Mouse (Mus musculus) heart, adult 2 months (tissue): Measurements from ENCODE around the gene Patz1. TPM values are rescaled to one million over a fixed set of nuclear protein-coding genes. Genes with fewer than 3 reads are reported as not detected.

Experiments
- DNase-seq, 2 experiments: peaks; one replicate each; pipeline ENCODE4 v3.0.0; 2021
- H3K27ac ChIP-seq: fragments of 200-600 bp; 2 replicates; pipeline ENCODE4 v1.8.1; 2022
- H3K27me3 ChIP-seq: fragments of 200-500 bp; 2 replicates; pipeline ENCODE4 v1.6.1; 2012; ENCODE audit warnings: mild to moderate bottlenecking, low read length, inconsistent platforms, mixed read lengths; ENCODE audit not compliant: control insufficient read depth, insufficient read depth
- H3K36me3 ChIP-seq: fragments of 200-500 bp; 2 replicates; pipeline ENCODE4 v1.6.1; 2012; ENCODE audit warnings: low read length, inconsistent platforms; ENCODE audit not compliant: control insufficient read depth, insufficient read depth
- H3K4me1 ChIP-seq: fragments of 200-500 bp; 2 replicates; pipeline ENCODE4 v1.6.1; 2011; ENCODE audit warnings: low read length; ENCODE audit not compliant: control insufficient read depth, insufficient read depth
- H3K4me3 ChIP-seq: fragments of 200-600 bp; 2 replicates; pipeline ENCODE4 v1.8.1; 2022
- H3K79me2 ChIP-seq: fragments of 200-500 bp; replicated peaks from 2 replicates; pipeline ENCODE4 v1.6.1; 2012; ENCODE audit warnings: mild to moderate bottlenecking, inconsistent platforms, low read length, moderate library complexity, mixed read lengths; ENCODE audit not compliant: control insufficient read depth, insufficient read depth
- H3K9ac ChIP-seq: fragments of 200-500 bp; 2 replicates; pipeline ENCODE4 v1.6.1; 2012; ENCODE audit warnings: low read depth, mild to moderate bottlenecking, control low read depth, inconsistent platforms, low read length, mixed read lengths
- CTCF ChIP-seq: fragments of 200-600 bp; IDR thresholded peaks from 2 replicates; pipeline ENCODE4 v1.8.1; 2022; ENCODE audit warnings: antibody characterized with exemption, mild to moderate bottlenecking, moderate library complexity
- EP300 ChIP-seq: fragments of 200-500 bp; IDR thresholded peaks from 2 replicates; pipeline ENCODE4 v1.6.1; 2011; ENCODE audit warnings: low read depth, low read length, control low read depth; ENCODE audit not compliant: insufficient read depth
- POLR2A ChIP-seq: fragments of 200-500 bp; IDR thresholded peaks from 2 replicates; pipeline ENCODE4 v1.6.1; 2011; ENCODE audit warnings: mild to moderate bottlenecking, low read depth, low read length, control low read depth; ENCODE audit not compliant: insufficient read depth
- WGBS: fragments of 180-500 bp; shearing (Covaris S2); methylation state at CpG from one replicate; pipeline ENCODE4 v1.1.7; 2018; 5-methylcytosine and 5-hydroxymethylcytosine counted together
- intact Hi-C: fragments of 180-260 bp; cut with DNase I; formaldehyde crosslinking; loops from one replicate; pipeline ENCODE4 v1.15.1; 2025
- polyA plus RNA-seq: library from polyadenylated mRNA; depleted of rRNA; stranded (reverse); fragments of >200 nt; gene quantifications from 2 replicates; pipeline ENCODE4 v1.2.3, GENCODE M21; 2012
- total RNA-seq, 2 experiments: library from RNA; stranded (reverse); gene quantifications; 2 replicates each; pipeline ENCODE4 v1.2.3; 2021

The Patz1 gene
- total and polyA plus RNA-seq, 3 experiments = 16.3 to 30.8 (median 19.4) TPM

DNA sequence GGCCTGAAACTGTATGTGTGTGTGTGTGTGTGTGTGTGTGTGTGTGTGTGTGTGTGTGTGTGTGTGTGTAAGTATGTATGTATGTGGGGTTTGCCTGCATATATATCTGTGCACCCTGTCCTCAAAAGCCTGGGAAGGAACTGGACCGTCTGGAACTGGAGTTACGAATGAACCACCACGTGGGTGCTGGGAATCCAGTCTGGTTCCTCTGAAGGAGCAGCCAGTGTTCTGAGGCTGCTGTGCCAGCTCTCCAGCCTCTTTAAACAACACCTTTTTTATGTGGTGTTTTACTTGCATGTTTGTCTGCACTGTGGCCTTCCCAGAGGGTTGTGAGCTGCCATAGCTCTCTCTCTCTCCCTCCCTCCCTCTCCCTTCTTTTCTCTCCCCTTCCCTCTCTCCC lies 47.9 kb downstream of the Patz1 start:
- Histone ChIP-seq H3K27me3 (no peaks in the 10 kb centered on the region), H3K27ac (peak overlapping the region; percentile 36), H3K79me2 (no peaks in the 10 kb centered on the region), H3K4me1 (peaks cover 41% of the 10 kb centered on the region), H3K4me3 (no peak overlapping the region), H3K9ac (no peak overlapping the region), H3K36me3 (peaks cover 32% of the 10 kb centered on the region)
- 63% methylated on average over 3 of the region's 3 CpGs for WGBS
- intact Hi-C loops = no loop called here
- no peak for DNase-seq
- TF ChIP-seq POLR2A (no peak), EP300 (no peak), CTCF (no peak)

DNA sequence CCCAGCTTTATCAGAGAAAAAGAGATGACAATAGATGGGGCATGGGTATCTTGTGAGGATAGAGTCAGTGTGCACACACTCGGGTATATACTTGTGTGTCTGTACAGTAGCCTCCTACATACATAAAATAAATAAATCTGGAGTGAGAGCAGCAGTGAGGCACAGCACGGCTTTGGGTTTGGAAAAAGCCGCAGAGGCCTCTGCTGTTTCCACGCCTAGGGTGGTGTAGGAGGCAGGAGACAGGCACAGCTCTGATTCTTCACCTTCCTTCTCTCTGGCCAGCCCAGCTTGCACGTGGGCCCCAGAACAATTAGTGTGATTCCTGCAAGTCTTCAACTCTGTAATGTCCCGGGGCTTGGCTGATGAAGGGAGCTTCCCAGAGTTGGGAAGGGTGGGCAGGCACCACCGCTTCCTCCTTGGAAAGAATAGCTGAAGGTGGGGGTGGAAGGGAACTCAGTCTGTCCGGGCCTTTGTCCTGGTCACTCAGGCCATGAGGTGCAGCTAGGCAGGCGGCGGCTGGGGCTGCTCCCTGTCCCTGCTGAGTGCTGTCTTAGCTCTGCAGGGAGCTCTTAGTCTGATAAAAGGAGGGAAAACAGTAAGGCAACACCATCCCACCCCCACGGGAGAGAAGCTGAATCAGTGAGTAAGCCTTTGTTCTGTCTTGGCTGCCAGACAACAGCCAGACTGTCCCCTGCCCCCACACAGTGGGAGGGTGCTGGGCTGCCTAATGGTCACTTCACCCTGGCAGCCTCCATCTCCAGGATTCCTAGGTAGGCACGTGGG lies 48.7 kb downstream of the Patz1 start:
- peak overlapping the region; percentile 52 for H3K27ac ChIP-seq

DNA sequence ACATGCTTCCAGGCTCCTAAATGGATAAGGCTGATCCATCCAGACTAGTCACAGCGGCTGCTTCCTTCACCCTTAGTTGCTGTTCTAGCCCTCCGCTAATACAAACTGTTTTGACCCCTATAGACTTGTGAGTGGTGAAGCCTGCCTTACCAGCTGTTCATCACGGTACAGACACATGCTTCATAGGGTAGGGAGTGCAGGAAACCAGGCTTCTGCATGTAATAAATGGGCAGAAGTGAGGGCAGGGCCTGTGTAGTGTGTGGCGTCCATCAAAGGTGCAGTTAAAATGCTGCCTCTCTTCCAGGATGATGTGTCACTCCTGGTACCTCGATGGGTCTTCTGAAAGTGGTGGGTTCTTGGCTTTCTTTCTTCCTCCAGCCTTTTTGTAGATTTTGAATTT lies 49.3 kb downstream of the Patz1 start:
- DNase-seq = no peak
- H3K36me3 ChIP-seq = peaks cover 29% of the 10 kb centered on the region
- peaks cover 36% of the 10 kb centered on the region for H3K4me1 ChIP-seq
- intact Hi-C loops = no loop called here
- no peaks in the 10 kb centered on the region for H3K79me2 ChIP-seq
- H3K4me3 ChIP-seq = no peak overlapping the region
- no peaks in the 10 kb centered on the region for H3K27me3 ChIP-seq
- no peak overlapping the region for H3K9ac ChIP-seq
- peak overlapping the region; percentile 52 for H3K27ac ChIP-seq
- no peak for TF ChIP-seq POLR2A
- no peak for TF ChIP-seq EP300
- no peak for TF ChIP-seq CTCF
- whole genome bisulfite sequencing = 56% methylated on average over 5 of the region's 5 CpGs

More for the DNA sequence above, 48.7 kb downstream of the Patz1 start:
- Histone ChIP-seq H3K9ac (no peak overlapping the region), H3K36me3 (peaks cover 32% of the 10 kb centered on the region), H3K4me1 (peaks cover 41% of the 10 kb centered on the region), H3K4me3 (no peak overlapping the region), H3K79me2 (no peaks in the 10 kb centered on the region), H3K27me3 (no peaks in the 10 kb centered on the region)
- WGBS = 16% methylated on average over 12 of the region's 12 CpGs
- TF ChIP-seq CTCF = no peak
- peak; percentile 40 for TF ChIP-seq POLR2A
- TF ChIP-seq EP300 = 0 out of 2 replicates have a peak, but pooled peaks have one; percentile 35
- DNase-seq = peak; percentile 57 to 60
- intact Hi-C loops = no loop called here

DNA sequence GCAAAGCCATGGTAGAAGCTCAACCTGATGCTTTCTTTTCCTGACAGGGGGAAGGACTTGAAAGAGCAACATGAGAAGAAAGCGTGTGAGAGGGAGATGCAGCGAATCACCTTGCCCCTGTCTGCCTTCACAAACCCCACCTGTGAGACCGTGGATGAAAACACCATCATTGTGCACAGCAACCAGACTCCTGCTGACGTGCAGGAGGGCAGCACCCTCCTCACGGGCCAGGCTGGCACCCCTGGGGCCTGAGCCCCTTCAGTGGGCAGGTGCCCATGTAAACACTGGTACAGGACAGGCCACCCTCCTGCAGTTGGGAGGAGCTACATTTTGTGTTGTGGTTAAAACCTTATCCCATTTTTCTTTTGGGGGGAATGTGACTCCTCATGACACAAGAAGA lies 52.8 kb downstream of the Patz1 start:
- Histone ChIP-seq H3K36me3 (peaks cover 2% of the 10 kb centered on the region), H3K4me1 (peaks cover 12% of the 10 kb centered on the region), H3K27me3 (no peaks in the 10 kb centered on the region), H3K4me3 (no peak overlapping the region), H3K79me2 (no peaks in the 10 kb centered on the region), H3K27ac (no peak overlapping the region), H3K9ac (no peak overlapping the region)
- no peak for DNase-seq
- TF ChIP-seq EP300 (no peak), CTCF (no peak), POLR2A (0 out of 2 replicates have a peak, but pooled peaks have one; percentile 15)
- 87% methylated on average over 5 of the region's 5 CpGs for WGBS
- intact Hi-C loops = loop anchor here (10.0 kb wide), 1 partner anchor 173 kb away; the partner anchor contains the start of gene Selenom

DNA sequence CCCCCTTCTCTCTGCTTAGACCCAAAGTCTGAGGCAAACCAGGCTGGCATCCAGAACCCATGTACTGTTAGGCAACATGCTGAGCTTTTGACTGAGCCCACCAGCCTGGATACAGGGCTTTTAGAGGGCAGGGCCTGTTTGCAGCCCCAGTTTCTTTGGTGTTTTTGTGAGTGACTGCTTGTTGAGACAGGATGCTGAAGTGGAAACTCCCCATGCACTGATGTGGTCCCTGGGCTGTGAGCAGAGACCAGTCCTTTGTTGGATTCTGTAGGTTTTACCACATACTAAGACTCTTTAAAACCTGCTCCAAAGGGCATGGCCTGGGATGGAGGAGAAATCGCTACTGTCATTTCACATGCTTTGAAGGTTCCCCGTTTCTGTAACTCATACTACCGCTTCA lies 56.2 kb downstream of the Patz1 start:
- WGBS = 95% methylated on average over 3 of the region's 3 CpGs
- TF ChIP-seq CTCF (no peak), POLR2A (no peak), EP300 (no peak)
- no peak overlapping the region for H3K4me3 ChIP-seq
- peaks cover 3% of the 10 kb centered on the region for H3K36me3 ChIP-seq
- intact Hi-C loops = loop anchor here (10.0 kb wide), 1 partner anchor 170 kb away; the partner anchor contains the start of gene Selenom
- no peaks in the 10 kb centered on the region for H3K79me2 ChIP-seq
- no peak overlapping the region for H3K27ac ChIP-seq
- no peak for DNase-seq
- H3K9ac ChIP-seq = no peak overlapping the region
- H3K27me3 ChIP-seq = no peaks in the 10 kb centered on the region
- peaks cover 10% of the 10 kb centered on the region for H3K4me1 ChIP-seq

DNA sequence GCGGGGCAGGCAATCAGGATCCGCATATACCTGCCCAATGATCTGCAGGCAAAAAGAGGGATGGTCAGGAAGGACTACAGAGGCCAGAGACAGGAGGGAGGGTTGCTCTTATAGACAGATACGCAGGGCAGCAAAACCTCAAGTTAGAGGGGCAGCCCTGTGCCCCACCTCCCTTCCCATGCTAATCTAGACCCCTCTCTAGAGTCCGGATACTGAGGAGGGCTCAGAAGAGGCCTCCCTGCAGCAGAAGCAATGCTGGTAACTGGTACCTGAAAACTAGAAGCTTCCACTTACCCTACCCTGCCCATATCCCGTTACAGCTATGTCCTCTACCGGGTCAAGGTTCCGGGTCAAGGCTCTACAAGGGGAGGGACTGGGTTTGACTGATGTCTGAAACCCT lies 57.7 kb downstream of the Patz1 start:
- no peak overlapping the region for H3K27ac ChIP-seq
- H3K4me1 ChIP-seq = peaks cover 10% of the 10 kb centered on the region
- H3K9ac ChIP-seq = no peak overlapping the region
- H3K4me3 ChIP-seq = no peak overlapping the region
- intact Hi-C loops = loop anchor here (2.0 to 10.0 kb wide), 2 partner anchors 16 to 168 kb away; partner anchors contain the start of genes Pik3ip1 and Selenom
- WGBS = 95% methylated on average over 7 of the region's 7 CpGs
- no peaks in the 10 kb centered on the region for H3K27me3 ChIP-seq
- H3K36me3 ChIP-seq = peaks cover 3% of the 10 kb centered on the region
- DNase-seq = no peak
- no peaks in the 10 kb centered on the region for H3K79me2 ChIP-seq
- no peak for TF ChIP-seq EP300
